Mouse (Mus musculus) spleen, postnatal 4 days (tissue): ENCODE results near the gene Rai1.

Experiments used
- DNase-seq, 2 experiments: peaks; one replicate each; pipeline ENCODE4 v3.0.0; 2022; ENCODE audit warnings: low spot score in 2 of 2

The Rai1 gene

GRCm38 (mm10) chr11:60127863-60128512, 23.2 kb downstream of the Rai1 start:
- no peak for DNase-seq

- peak in 1 of 2 experiments; percentile 68 for DNase-seq
Observed at GRCm38 (mm10) chr11:60130516-60130915, 25.7 kb downstream of the Rai1 start.

- no peak for DNase-seq
Observed at GRCm38 (mm10) chr11:60132061-60132460, 27.2 kb downstream of the Rai1 start.

GRCm38 (mm10) chr11:60136491-60136890, 31.7 kb downstream of the Rai1 start:
- no peak for DNase-seq

- DNase-seq, result no peak
Observed at GRCm38 (mm10) chr11:60137170-60137569, 32.4 kb downstream of the Rai1 start.

GRCm38 (mm10) chr11:60139141-60139733, 34.4 kb downstream of the Rai1 start:
- no peak for DNase-seq

GRCm38 (mm10) chr11:60139734-60140371, 35.0 kb downstream of the Rai1 start:
- peak in 1 of 2 experiments; percentile 70 for DNase-seq

- DNase-seq, result no peak
Observed at GRCm38 (mm10) chr11:60140586-60141284, 35.9 kb downstream of the Rai1 start.

- no peak for DNase-seq
Observed at GRCm38 (mm10) chr11:60141285-60141608, 36.4 kb downstream of the Rai1 start.

- DNase-seq, result no peak
Observed at GRCm38 (mm10) chr11:60143086-60143485, 38.3 kb downstream of the Rai1 start.

GRCm38 (mm10) chr11:60146170-60146569, 41.4 kb downstream of the Rai1 start:
- no peak for DNase-seq

- no peak for DNase-seq
Observed at GRCm38 (mm10) chr11:60148591-60148990, 43.8 kb downstream of the Rai1 start.

- DNase-seq, result no peak
Observed at GRCm38 (mm10) chr11:60149086-60149485, 44.3 kb downstream of the Rai1 start.

- DNase-seq, result no peak
Observed at GRCm38 (mm10) chr11:60150677-60151076, 45.9 kb downstream of the Rai1 start.

- no peak for DNase-seq
Observed at GRCm38 (mm10) chr11:60152339-60152738, 47.5 kb downstream of the Rai1 start.

- no peak for DNase-seq
Observed at GRCm38 (mm10) chr11:60153936-60154335, 49.1 kb downstream of the Rai1 start.

GRCm38 (mm10) chr11:60155690-60156089, 50.9 kb downstream of the Rai1 start:
- no peak for DNase-seq

- no peak for DNase-seq
Observed at GRCm38 (mm10) chr11:60158271-60158670, 53.5 kb downstream of the Rai1 start.

GRCm38 (mm10) chr11:60159955-60160354, 55.1 kb downstream of the Rai1 start:
- DNase-seq, result peak in 1 of 2 experiments; percentile 44

GRCm38 (mm10) chr11:60160454-60161114, 55.8 kb downstream of the Rai1 start:
- no peak for DNase-seq

GRCm38 (mm10) chr11:60161146-60161874, 56.5 kb downstream of the Rai1 start:
- no peak for DNase-seq
